Mouse (Mus musculus): Measurements from ENCODE around the gene Rnf31. TPM values are rescaled to one million over a fixed set of nuclear protein-coding genes. Genes with fewer than 3 reads are reported as not detected.

The Rnf31 gene
- polyA plus RNA-seq, 1 experiment from 2014 or later: 22.5 TPM

DNA sequence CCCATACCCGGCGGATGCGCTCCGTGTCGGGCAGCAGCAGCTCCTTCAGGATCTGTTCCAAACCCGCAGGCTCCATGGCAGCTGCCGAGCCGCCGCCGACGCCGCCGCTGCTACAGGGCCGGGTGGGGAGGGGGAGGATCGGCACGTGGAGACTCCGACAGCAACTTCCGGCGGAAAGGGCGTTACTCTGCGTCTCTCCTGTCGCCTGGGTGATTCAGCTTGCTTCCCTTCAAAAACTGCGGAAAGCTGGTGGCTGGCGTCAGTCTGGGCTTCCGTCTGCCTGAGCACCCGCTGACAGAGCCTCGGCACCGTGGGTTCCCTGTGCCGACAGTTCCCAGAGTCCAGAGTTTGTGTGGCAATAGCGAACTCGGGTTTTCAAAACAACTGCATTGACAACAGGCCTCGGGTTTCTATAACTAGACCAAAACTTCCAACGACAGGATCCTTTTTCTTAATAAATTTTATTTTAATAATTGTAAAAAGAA, 44.1 kb downstream of the Rnf31 start, which contains the start of gene Ipo4:
Ipo4 (minus strand) TSS at position 435 of the 485 bp plus-strand sequence.
- Histone ChIP-seq H3K4me3 (replicated peaks; ENCODE audit: low read length) (peak within 1 kb of the TSS; percentile 72), H3K4me1 (replicated peaks; ENCODE audit: control insufficient read depth, insufficient read depth, low read length) (peaks cover 18% of the 10 kb centered on the region), H3K36me3 (ENCODE audit: control insufficient read depth, insufficient read depth) (peaks cover 18% of the 10 kb centered on the region), H3K9me3 (ENCODE audit: control insufficient read depth, low read length) (no peaks in the 10 kb centered on the region), H3K4me2 (ENCODE audit: low read length) (peak within 1 kb of the TSS; percentile 92), H3K9ac (replicated peaks; ENCODE audit: low read depth, low read length) (peak within 1 kb of the TSS; percentile 72), H3K27me3 (replicated peaks; ENCODE audit: control insufficient read depth, insufficient read depth, low read length) (no peaks in the 10 kb centered on the region), H3K27ac (ENCODE audit: low read length) (peak within 1 kb of the TSS; percentile 73)
- 1% methylated on average over 33 of the region's 33 CpGs for whole genome bisulfite sequencing
- ATAC-seq: peak; percentile 96

DNA sequence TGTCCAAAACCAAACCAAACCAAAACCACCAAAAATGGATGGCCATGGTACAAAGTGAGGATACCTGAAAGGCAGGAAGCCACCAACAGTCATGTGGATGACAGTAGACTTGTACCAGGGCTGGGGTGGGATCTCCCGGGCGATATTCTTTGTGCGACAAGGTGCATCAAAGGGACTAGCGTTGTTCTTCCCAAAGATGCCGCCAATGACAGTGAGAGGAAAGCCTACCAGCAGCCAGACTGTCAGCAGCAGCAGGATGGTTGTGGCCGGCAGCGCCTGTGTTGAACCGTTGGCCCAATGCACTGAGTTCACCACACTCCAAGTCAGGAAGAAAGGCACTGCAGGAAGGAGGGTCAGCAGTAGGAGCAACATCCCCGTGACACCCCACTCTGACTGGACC, 46.3 kb downstream of the Rnf31 start, which contains the start of gene Gm49378:
Gm49378 (minus strand) TSS at position 101 of the 400 bp plus-strand sequence.
- Histone ChIP-seq H3K27me3 (replicated peaks; ENCODE audit: control insufficient read depth, insufficient read depth, low read length) (no peaks in the 10 kb centered on the region), H3K4me1 (replicated peaks; ENCODE audit: control insufficient read depth, insufficient read depth, low read length) (peaks cover 24% of the 10 kb centered on the region), H3K36me3 (ENCODE audit: control insufficient read depth, insufficient read depth) (peaks cover 22% of the 10 kb centered on the region), H3K27ac (ENCODE audit: low read length) (no peak within 1 kb of the TSS), H3K4me3 (replicated peaks; ENCODE audit: low read length) (no peak within 1 kb of the TSS), H3K4me2 (ENCODE audit: low read length) (no peak within 1 kb of the TSS), H3K9ac (replicated peaks; ENCODE audit: low read depth, low read length) (no peak within 1 kb of the TSS), H3K9me3 (ENCODE audit: control insufficient read depth, low read length) (no peaks in the 10 kb centered on the region)
- ATAC-seq: no peak
- WGBS: 95% methylated on average over 9 of the region's 9 CpGs

DNA sequence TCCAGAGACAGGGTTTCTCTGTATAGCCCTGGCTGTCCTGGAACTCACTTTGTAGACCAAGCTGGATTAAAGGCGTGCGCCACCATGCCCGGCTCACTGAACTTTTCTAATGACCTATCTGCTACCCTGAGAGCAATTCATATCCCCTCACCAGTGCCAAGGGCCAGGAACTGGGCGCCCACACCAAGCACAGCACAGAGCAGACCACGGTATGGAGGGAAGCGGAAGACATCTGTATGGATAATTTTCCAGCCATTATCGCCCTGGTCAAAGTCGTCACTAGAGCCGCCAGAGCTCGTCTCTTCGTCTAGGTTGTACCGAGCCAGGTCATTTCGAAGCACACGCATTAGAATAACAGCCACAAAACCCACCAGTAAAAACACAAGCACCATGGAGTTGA, 49.3 kb downstream of the Rnf31 start:
- ATAC-seq: no peak
- peaks cover 24% of the 10 kb centered on the region for H3K4me1 ChIP-seq (replicated peaks; ENCODE audit: control insufficient read depth, insufficient read depth, low read length)
- H3K36me3 ChIP-seq (ENCODE audit: control insufficient read depth, insufficient read depth): peaks cover 20% of the 10 kb centered on the region
- H3K9ac ChIP-seq (replicated peaks; ENCODE audit: low read depth, low read length): no peak overlapping the region
- H3K4me3 ChIP-seq (replicated peaks; ENCODE audit: low read length): no peak overlapping the region
- no peaks in the 10 kb centered on the region for H3K9me3 ChIP-seq (ENCODE audit: control insufficient read depth, low read length)
- no peaks in the 10 kb centered on the region for H3K27me3 ChIP-seq (replicated peaks; ENCODE audit: control insufficient read depth, insufficient read depth, low read length)
- H3K27ac ChIP-seq (ENCODE audit: low read length): no peak overlapping the region
- 98% methylated on average over 14 of the region's 14 CpGs for WGBS
- no peak overlapping the region for H3K4me2 ChIP-seq (ENCODE audit: low read length)

GRCm38 (mm10) chr14:55641291-55641690, 49.8 kb downstream of the Rnf31 start:
- H3K27me3 ChIP-seq (replicated peaks; ENCODE audit: control insufficient read depth, insufficient read depth, low read length): no peaks in the 10 kb centered on the region

DNA sequence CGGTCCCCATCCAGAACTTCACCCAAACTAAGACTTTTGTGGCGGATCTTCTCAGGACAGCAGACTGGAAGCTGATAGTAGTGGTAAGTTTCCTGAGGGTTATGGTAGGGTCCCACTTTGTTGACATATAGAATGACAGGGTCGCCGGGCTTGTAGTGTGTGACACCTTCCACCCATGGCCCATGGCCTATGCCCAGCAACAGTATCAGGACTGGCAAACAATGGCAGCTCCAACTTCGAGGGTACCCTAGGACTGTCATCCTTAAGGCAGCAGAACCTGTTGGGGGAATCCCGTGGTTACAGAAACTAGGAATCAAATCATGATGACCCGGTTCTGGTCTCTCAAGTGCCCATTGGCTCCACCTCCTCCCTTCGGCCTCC, 51.2 kb downstream of the Rnf31 start:
- WGBS: 23% methylated on average over 8 of the region's 8 CpGs
- ATAC-seq: peak; percentile 35
- H3K36me3 ChIP-seq (ENCODE audit: control insufficient read depth, insufficient read depth): peaks cover 14% of the 10 kb centered on the region

More at GRCm38 (mm10) chr14:55641291-55641690, 49.8 kb downstream of the Rnf31 start:
- Histone ChIP-seq H3K4me2 (ENCODE audit: low read length) (no peak overlapping the region), H3K27ac (ENCODE audit: low read length) (no peak overlapping the region), H3K9me3 (ENCODE audit: control insufficient read depth, low read length) (no peaks in the 10 kb centered on the region), H3K4me1 (replicated peaks; ENCODE audit: control insufficient read depth, insufficient read depth, low read length) (peaks cover 21% of the 10 kb centered on the region), H3K36me3 (ENCODE audit: control insufficient read depth, insufficient read depth) (peaks cover 20% of the 10 kb centered on the region), H3K9ac (replicated peaks; ENCODE audit: low read depth, low read length) (no peak overlapping the region), H3K4me3 (replicated peaks; ENCODE audit: low read length) (no peak overlapping the region)
- WGBS: 98% methylated on average over 13 of the region's 13 CpGs
- no peak for ATAC-seq

DNA sequence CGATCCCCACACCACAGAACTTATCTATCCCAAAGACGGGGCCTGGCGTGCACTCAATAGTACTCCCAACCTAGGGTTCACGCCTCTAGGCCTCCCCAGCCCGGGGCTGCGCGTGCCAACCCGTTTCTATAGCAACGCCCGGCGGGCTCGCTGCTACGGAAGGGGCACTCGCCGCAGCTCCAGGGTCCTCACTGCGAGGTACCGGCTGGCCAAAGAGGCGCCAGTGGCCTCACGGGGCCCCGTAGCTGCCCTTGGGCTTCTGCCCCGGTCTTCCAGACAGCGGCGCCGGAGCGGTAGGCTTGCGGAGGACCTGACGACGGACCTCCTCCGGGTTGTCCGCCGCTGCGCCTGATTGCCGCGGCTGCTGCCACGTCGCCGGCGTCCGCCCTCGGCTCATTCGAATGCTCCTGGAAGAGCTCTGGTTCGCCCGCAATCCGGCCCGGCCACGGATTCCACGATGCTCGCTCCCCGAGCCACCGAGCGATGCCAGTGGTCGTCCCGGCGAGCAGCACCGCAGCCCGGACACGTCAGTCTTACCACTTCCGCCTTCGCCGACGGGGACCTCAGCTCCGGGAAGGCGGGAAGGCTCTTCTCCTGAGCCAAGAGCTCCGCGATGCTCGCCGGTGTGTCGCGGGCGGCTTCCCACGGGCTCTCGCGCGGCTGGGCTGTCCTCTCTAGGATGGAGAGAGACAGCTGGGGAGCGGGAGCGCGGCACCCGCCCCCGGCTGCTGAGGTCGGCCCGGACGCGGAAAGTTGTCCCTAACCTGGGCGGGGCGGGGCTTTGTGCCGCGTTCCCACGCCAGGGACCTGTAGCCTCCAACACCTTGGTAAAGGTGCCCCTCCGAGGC, 51.8 kb downstream of the Rnf31 start, which contains the start of gene Tm9sf1:
Tm9sf1 (minus strand) TSS at position 747 of the 848 bp plus-strand sequence.
- WGBS: under 1% methylated on average over 89 of the region's 89 CpGs

More for the DNA sequence above, 51.2 kb downstream of the Rnf31 start:
- H3K27me3 ChIP-seq (replicated peaks; ENCODE audit: control insufficient read depth, insufficient read depth, low read length): no peaks in the 10 kb centered on the region
- peak overlapping the region; percentile 97 for H3K27ac ChIP-seq (ENCODE audit: low read length)
- H3K4me2 ChIP-seq (ENCODE audit: low read length): peak overlapping the region; percentile 84
- H3K9me3 ChIP-seq (ENCODE audit: control insufficient read depth, low read length): no peaks in the 10 kb centered on the region
- peak overlapping the region; percentile 97 for H3K9ac ChIP-seq (replicated peaks; ENCODE audit: low read depth, low read length)
- H3K4me1 ChIP-seq (replicated peaks; ENCODE audit: control insufficient read depth, insufficient read depth, low read length): peaks cover 21% of the 10 kb centered on the region
- peak overlapping the region; percentile 99 for H3K4me3 ChIP-seq (replicated peaks; ENCODE audit: low read length)

GRCm38 (mm10) chr14:55644261-55644888, 52.9 kb downstream of the Rnf31 start:
- no peaks in the 10 kb centered on the region for H3K9me3 ChIP-seq (ENCODE audit: control insufficient read depth, low read length)
- H3K4me2 ChIP-seq (ENCODE audit: low read length): peak overlapping the region; percentile 84
- 25% methylated on average over 17 of the region's 17 CpGs for WGBS
- H3K27ac ChIP-seq (ENCODE audit: low read length): no peak overlapping the region
- peak overlapping the region; percentile 97 for H3K9ac ChIP-seq (replicated peaks; ENCODE audit: low read depth, low read length)
- peak overlapping the region; percentile 99 for H3K4me3 ChIP-seq (replicated peaks; ENCODE audit: low read length)
- peaks cover 21% of the 10 kb centered on the region for H3K4me1 ChIP-seq (replicated peaks; ENCODE audit: control insufficient read depth, insufficient read depth, low read length)
- H3K36me3 ChIP-seq (ENCODE audit: control insufficient read depth, insufficient read depth): peaks cover 9% of the 10 kb centered on the region
- no peaks in the 10 kb centered on the region for H3K27me3 ChIP-seq (replicated peaks; ENCODE audit: control insufficient read depth, insufficient read depth, low read length)
- no peak for ATAC-seq

More for the DNA sequence above, 51.8 kb downstream of the Rnf31 start, which contains the start of gene Tm9sf1:
- Histone ChIP-seq H3K27ac (ENCODE audit: low read length) (peak within 1 kb of the TSS; percentile 97), H3K9ac (replicated peaks; ENCODE audit: low read depth, low read length) (peak within 1 kb of the TSS; percentile 97), H3K4me2 (ENCODE audit: low read length) (peak within 1 kb of the TSS; percentile 84), H3K4me3 (replicated peaks; ENCODE audit: low read length) (peak within 1 kb of the TSS; percentile 99), H3K4me1 (replicated peaks; ENCODE audit: control insufficient read depth, insufficient read depth, low read length) (peaks cover 21% of the 10 kb centered on the region), H3K36me3 (ENCODE audit: control insufficient read depth, insufficient read depth) (peaks cover 9% of the 10 kb centered on the region), H3K9me3 (ENCODE audit: control insufficient read depth, low read length) (no peaks in the 10 kb centered on the region), H3K27me3 (replicated peaks; ENCODE audit: control insufficient read depth, insufficient read depth, low read length) (no peaks in the 10 kb centered on the region)
- ATAC-seq: peak; percentile 91

DNA sequence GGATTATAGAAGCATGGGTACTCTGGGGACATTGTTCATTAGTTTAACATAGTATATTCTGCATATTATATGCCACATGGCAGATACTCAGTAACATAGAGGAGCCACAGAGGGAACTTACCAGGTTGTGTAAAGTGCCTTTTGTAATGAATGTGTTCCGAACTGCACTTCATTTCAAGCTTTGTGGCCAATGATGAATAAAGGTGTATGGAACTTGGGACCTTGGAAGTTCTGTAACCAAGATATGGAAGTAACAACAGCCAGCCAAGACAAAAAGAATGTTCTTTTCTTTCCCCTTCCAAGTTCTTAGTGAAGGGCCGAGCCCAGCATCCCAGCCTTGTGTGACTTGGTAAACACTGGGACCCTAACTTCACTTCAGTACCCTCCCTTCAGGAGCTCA, 58.4 kb downstream of the Rnf31 start, which contains the start of gene Tssk4:
Tssk4 (plus strand) TSS at position 301 of the 400 bp plus-strand sequence.
- H3K9me3 ChIP-seq (ENCODE audit: control insufficient read depth, low read length): no peaks in the 10 kb centered on the region
- peaks cover 4% of the 10 kb centered on the region for H3K4me1 ChIP-seq (replicated peaks; ENCODE audit: control insufficient read depth, insufficient read depth, low read length)
- H3K27ac ChIP-seq (ENCODE audit: low read length): no peak within 1 kb of the TSS
- no peaks in the 10 kb centered on the region for H3K36me3 ChIP-seq (ENCODE audit: control insufficient read depth, insufficient read depth)
- H3K4me2 ChIP-seq (ENCODE audit: low read length): no peak within 1 kb of the TSS
- H3K9ac ChIP-seq (replicated peaks; ENCODE audit: low read depth, low read length): no peak within 1 kb of the TSS
- H3K27me3 ChIP-seq (replicated peaks; ENCODE audit: control insufficient read depth, insufficient read depth, low read length): no peaks in the 10 kb centered on the region
- WGBS: 96% methylated on average over 2 of the region's 2 CpGs
- H3K4me3 ChIP-seq (replicated peaks; ENCODE audit: low read length): no peak within 1 kb of the TSS
- ATAC-seq: no peak

GRCm38 (mm10) chr14:55651528-55651927, 60.0 kb downstream of the Rnf31 start:
- no peaks in the 10 kb centered on the region for H3K4me1 ChIP-seq (replicated peaks; ENCODE audit: control insufficient read depth, insufficient read depth, low read length)
- 93% methylated on average over 7 of the region's 7 CpGs for whole genome bisulfite sequencing

More at GRCm38 (mm10) chr14:55651528-55651927, 60.0 kb downstream of the Rnf31 start:
- Histone ChIP-seq H3K27ac (ENCODE audit: low read length) (no peak overlapping the region), H3K36me3 (ENCODE audit: control insufficient read depth, insufficient read depth) (no peaks in the 10 kb centered on the region), H3K4me2 (ENCODE audit: low read length) (no peak overlapping the region), H3K27me3 (replicated peaks; ENCODE audit: control insufficient read depth, insufficient read depth, low read length) (no peaks in the 10 kb centered on the region), H3K9ac (replicated peaks; ENCODE audit: low read depth, low read length) (no peak overlapping the region), H3K4me3 (replicated peaks; ENCODE audit: low read length) (no peak overlapping the region), H3K9me3 (ENCODE audit: control insufficient read depth, low read length) (no peaks in the 10 kb centered on the region)
- ATAC-seq: no peak
